Mouse (Mus musculus) liver, adult 2 months (tissue): ENCODE data around the gene Sap25. TPM values are rescaled to one million over a fixed set of nuclear protein-coding genes. Genes with fewer than 3 reads are reported as not detected.

Experiments used
- DNase-seq: peaks from one replicate; pipeline ENCODE4 v3.0.0-alpha.2; 2011; ENCODE audit warnings: low read depth, low spot score; ENCODE audit errors: extremely low read depth
- H3K27ac ChIP-seq: fragments of 200-500 bp; replicated peaks from 2 replicates; pipeline ENCODE4 v1.5.1; 2012; ENCODE audit warnings: low read depth, mild to moderate bottlenecking, control low read depth, inconsistent platforms, low read length; ENCODE audit not compliant: insufficient read depth
- H3K27me3 ChIP-seq: fragments of 200-500 bp; 2 replicates; pipeline ENCODE4 v1.6.1; 2012; ENCODE audit warnings: mild to moderate bottlenecking, moderate library complexity, low read length, inconsistent platforms; ENCODE audit not compliant: control insufficient read depth, insufficient read depth
- H3K36me3 ChIP-seq: fragments of 200-500 bp; 2 replicates; pipeline ENCODE4 v1.6.1; 2012; ENCODE audit warnings: low read length, inconsistent platforms; ENCODE audit not compliant: control insufficient read depth, insufficient read depth
- H3K4me1 ChIP-seq: fragments of 200-500 bp; 2 replicates; pipeline ENCODE4 v1.6.1; 2011; ENCODE audit warnings: low read length; ENCODE audit not compliant: control insufficient read depth, insufficient read depth
- H3K4me3 ChIP-seq: fragments of 200-500 bp; 2 replicates; pipeline ENCODE4 v1.5.1; 2011; ENCODE audit warnings: low read depth, mild to moderate bottlenecking, control low read depth, low read length, moderate library complexity; ENCODE audit not compliant: insufficient read depth
- H3K79me2 ChIP-seq: fragments of 200-500 bp; 2 replicates; pipeline ENCODE4 v1.6.1; 2012; ENCODE audit warnings: inconsistent platforms, mild to moderate bottlenecking, low read length, moderate library complexity; ENCODE audit not compliant: control insufficient read depth, insufficient read depth
- H3K9ac ChIP-seq: fragments of 200-500 bp; 2 replicates; pipeline ENCODE4 v1.6.1; 2012; ENCODE audit warnings: low read depth, mild to moderate bottlenecking, control low read depth, inconsistent platforms, low read length
- CTCF ChIP-seq: fragments of 200-500 bp; IDR thresholded peaks from 2 replicates; pipeline ENCODE4 v1.5.1; 2011; ENCODE audit warnings: low read depth, low read length, control low read depth
- POLR2A ChIP-seq: fragments of 200-500 bp; IDR thresholded peaks from 2 replicates; pipeline ENCODE4 v1.6.1; 2011; ENCODE audit warnings: low read length, control low read depth; ENCODE audit not compliant: insufficient read depth; ENCODE audit errors: extremely low read depth
- WGBS: fragments of 180-500 bp; shearing (Covaris S2); methylation state at CpG from one replicate; pipeline ENCODE4 v1.1.7; 2018; 5-methylcytosine and 5-hydroxymethylcytosine counted together
- polyA plus RNA-seq: library from polyadenylated mRNA; depleted of rRNA; stranded (reverse); fragments of >200 nt; gene quantifications from 2 replicates; pipeline ENCODE4 v1.2.3, GENCODE M21; 2012
- total RNA-seq: library from RNA; depleted of rRNA; stranded (reverse); fragments of >200 nt; gene quantifications from 2 replicates; pipeline ENCODE4 v1.2.3, GENCODE M21; 2014

The Sap25 gene
- total and polyA plus RNA-seq, 2 experiments = 0.65 to 22.7 TPM

- H3K4me1 ChIP-seq = peaks cover 17% of the 10 kb centered on the region
- H3K27me3 ChIP-seq = no peaks in the 10 kb centered on the region
- under 1% methylated on average over 19 of the region's 19 CpGs for WGBS
- H3K36me3 ChIP-seq = no peaks in the 10 kb centered on the region
- no peak for DNase-seq
- H3K79me2 ChIP-seq = peaks cover 9% of the 10 kb centered on the region; the same call in 1 of the 2 replicates
- TF ChIP-seq CTCF = no peak
- TF ChIP-seq POLR2A = no peak
- peak overlapping the region; percentile 74 for H3K9ac ChIP-seq
- H3K27ac ChIP-seq = peak overlapping the region; percentile 52
- H3K4me3 ChIP-seq = peak overlapping the region; percentile 68
Observed at GRCm38 (mm10) chr5:137600281-137600618, 40.9 kb upstream of the Sap25 start.

GRCm38 (mm10) chr5:137600619-137601364 lies 40.3 kb upstream of the Sap25 start, which contains the start of gene Mospd3:
Gene Mospd3 (minus strand): TSS chr5:137601058.
- Histone ChIP-seq H3K36me3 (no peaks in the 10 kb centered on the region), H3K9ac (peak within 1 kb of the TSS; percentile 76), H3K4me3 (peak within 1 kb of the TSS; percentile 69), H3K27ac (peak within 1 kb of the TSS; percentile 85), H3K79me2 (peaks cover 9% of the 10 kb centered on the region; the same call in 1 of the 2 replicates), H3K4me1 (peaks cover 17% of the 10 kb centered on the region), H3K27me3 (no peaks in the 10 kb centered on the region)
- TF ChIP-seq CTCF = no peak
- peak; percentile 74; the same call in 1 of the 2 replicates for TF ChIP-seq POLR2A
- DNase-seq = peak; percentile 100
- under 1% methylated on average over 41 of the region's 41 CpGs for WGBS

GRCm38 (mm10) chr5:137601365-137601729 lies 39.8 kb upstream of the Sap25 start:
- DNase-seq = no peak

GRCm38 (mm10) chr5:137607860-137608653 lies 33.1 kb upstream of the Sap25 start:
- H3K27ac ChIP-seq = no peak overlapping the region
- H3K9ac ChIP-seq = no peak overlapping the region
- no peak for DNase-seq
- peaks cover 11% of the 10 kb centered on the region for H3K4me1 ChIP-seq
- H3K79me2 ChIP-seq = no peaks in the 10 kb centered on the region
- H3K36me3 ChIP-seq = no peaks in the 10 kb centered on the region
- 58% methylated on average over 26 of the region's 26 CpGs for WGBS
- H3K27me3 ChIP-seq = no peaks in the 10 kb centered on the region
- H3K4me3 ChIP-seq = no peak overlapping the region
- TF ChIP-seq CTCF = no peak
- no peak for TF ChIP-seq POLR2A

More at GRCm38 (mm10) chr5:137601365-137601729, 39.8 kb upstream of the Sap25 start:
- Histone ChIP-seq H3K36me3 (no peaks in the 10 kb centered on the region), H3K27me3 (no peaks in the 10 kb centered on the region), H3K4me1 (peaks cover 17% of the 10 kb centered on the region), H3K9ac (peak overlapping the region; percentile 76), H3K4me3 (peak overlapping the region; percentile 69), H3K27ac (peak overlapping the region; percentile 79), H3K79me2 (peaks cover 9% of the 10 kb centered on the region; the same call in 1 of the 2 replicates)
- under 1% methylated on average over 22 of the region's 22 CpGs for WGBS
- TF ChIP-seq POLR2A = no peak

- Histone ChIP-seq H3K79me2 (no peaks in the 10 kb centered on the region), H3K27me3 (no peaks in the 10 kb centered on the region), H3K4me3 (no peak overlapping the region), H3K4me1 (peaks cover 11% of the 10 kb centered on the region), H3K36me3 (no peaks in the 10 kb centered on the region), H3K27ac (no peak overlapping the region), H3K9ac (no peak overlapping the region)
- WGBS = 55% methylated on average over 23 of the region's 23 CpGs
- no peak for DNase-seq
- TF ChIP-seq POLR2A (no peak), CTCF (no peak)
Observed at GRCm38 (mm10) chr5:137608654-137609190, 32.4 kb upstream of the Sap25 start.

GRCm38 (mm10) chr5:137609292-137609691 lies 31.8 kb upstream of the Sap25 start:
- WGBS = 68% methylated on average over 3 of the region's 3 CpGs
- Histone ChIP-seq H3K27ac (no peak overlapping the region), H3K4me3 (no peak overlapping the region), H3K4me1 (peaks cover 11% of the 10 kb centered on the region), H3K79me2 (no peaks in the 10 kb centered on the region), H3K36me3 (no peaks in the 10 kb centered on the region), H3K9ac (no peak overlapping the region), H3K27me3 (no peaks in the 10 kb centered on the region)
- TF ChIP-seq CTCF = no peak
- no peak for TF ChIP-seq POLR2A
- DNase-seq = peak; percentile 54
